Comparison of ENCODE assay signal across 34 mouse cellular contexts in the genomic region with DNA sequence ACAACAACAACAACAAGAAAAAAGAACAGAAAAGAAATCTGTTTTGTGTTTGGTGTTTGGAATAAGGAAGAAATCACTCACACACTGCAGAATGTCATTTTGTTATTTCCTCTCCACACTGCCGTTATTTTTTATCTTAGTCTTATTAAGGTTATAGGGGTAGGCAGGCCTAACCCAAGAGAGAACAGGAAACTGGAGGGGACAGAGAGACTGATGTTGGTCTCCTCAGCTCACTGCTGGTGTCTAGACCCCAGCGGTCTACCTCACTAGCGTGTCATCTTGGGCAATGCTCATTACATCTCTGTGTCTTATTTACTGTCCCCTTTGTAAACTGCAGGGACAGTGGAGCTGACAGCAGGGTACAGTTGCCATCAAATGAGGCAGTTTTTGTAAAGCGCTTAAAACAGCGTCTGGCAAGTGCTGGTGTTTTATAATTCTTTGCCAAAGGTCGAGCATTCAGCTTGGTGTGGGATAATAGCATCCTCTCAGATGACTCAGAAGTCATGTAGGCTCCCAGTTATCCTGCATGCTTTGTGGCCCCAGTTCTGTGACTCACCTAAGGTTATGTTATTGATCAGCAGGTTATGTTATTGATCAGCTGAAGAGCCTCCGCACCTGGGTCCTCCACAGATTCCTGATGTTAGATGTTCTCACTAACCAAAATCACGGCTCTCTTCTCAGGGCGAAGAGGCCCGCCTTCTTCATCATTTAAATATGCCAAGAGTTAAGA. TPM values are rescaled to one million over a fixed set of nuclear protein-coding genes. Genes with fewer than 3 reads are reported as not detected.
DNase-seq lines count a peak whose midpoint lies in the region; ATAC-seq and TF ChIP-seq lines count a peak whose summit lies in the region.
"Had no signal": no experiment of that assay in that cellular context is flagged by ENCODE, and none has a peak within 500 bp of the region (broad histone marks: within the 10 kb centered on the region; RNA-seq: fewer than 3 reads in every experiment).

No protein-coding gene starts in this region.

- CTCF ChIA-PET in Patski (lab: Charles Lee) = interaction anchor here (1.4 kb wide), 1 partner anchor 11 kb away, joined by 3 read pairs; no protein-coding TSS in a partner anchor

- H3K4me2 ChIP-seq in hindbrain, embryonic 11.5 days (replicated peaks; ENCODE audit: low read depth, low read length) = no peak overlapping the region
- no peak overlapping the region for H3K4me2 ChIP-seq in lung, postnatal 0 days (replicated peaks; ENCODE audit: low read depth, low read length)
- H3K4me2 ChIP-seq: embryonic facial prominence, embryonic 12.5 days; heart, embryonic 13.5 days; hindbrain, embryonic 12.5 days; limb, embryonic 12.5 days; liver, embryonic 15.5 days; lung, embryonic 14.5 days; midbrain, embryonic 13.5 days had no signal

- TF ChIP-seq EP300 in lung, postnatal 0 days (IDR thresholded peaks at IDR 0.05) = no peak

- in situ Hi-C loops in Patski (cut with MboI; ENCODE audit: low pct_unique_long_range_greater_than_20kb) = no loop called here

- no peak overlapping the region for H3K27ac ChIP-seq in hindbrain, embryonic 11.5 days (ENCODE audit: low read depth, low read length)
- H3K27ac ChIP-seq in lung, postnatal 0 days (ENCODE audit: low read length) = no peak overlapping the region
- H3K27ac ChIP-seq: embryonic facial prominence, embryonic 12.5 days; heart, adult 2 months; heart, embryonic 13.5 days; hindbrain, embryonic 12.5 days; hindbrain, postnatal 0 days; limb, embryonic 12.5 days; liver, embryonic 15.5 days; midbrain, embryonic 13.5 days had no signal

- peak; percentile 51 for ATAC-seq in Patski
- ATAC-seq in hindbrain, embryonic 11.5 days (ENCODE audit: low FRiP score) = no peak
- ATAC-seq in lung, postnatal 0 days = no peak
- ATAC-seq: forebrain, embryonic 14.5 days; hindbrain, postnatal 0 days; intestine, postnatal 0 days; midbrain, embryonic 13.5 days had no signal

- H3K9ac ChIP-seq in hindbrain, embryonic 11.5 days (ENCODE audit: low read depth, low read length) = no peak overlapping the region
- H3K9ac ChIP-seq in lung, postnatal 0 days (replicated peaks; ENCODE audit: low read depth) = no peak overlapping the region
- H3K9ac ChIP-seq: embryonic facial prominence, embryonic 12.5 days; heart, embryonic 13.5 days; hindbrain, embryonic 12.5 days; limb, embryonic 12.5 days; liver, embryonic 15.5 days; lung, embryonic 14.5 days; midbrain, embryonic 13.5 days had no signal

- TF ChIP-seq CTCF in Patski (IDR thresholded peaks at IDR 0.05) = no peak
- TF ChIP-seq CTCF in lung, postnatal 0 days (IDR thresholded peaks at IDR 0.05) = no peak

- H3K9me3 ChIP-seq in hindbrain, embryonic 11.5 days (ENCODE audit: control insufficient read depth, low read length) = no peaks in the 10 kb centered on the region
- no peaks in the 10 kb centered on the region for H3K9me3 ChIP-seq in lung, postnatal 0 days (ENCODE audit: low read length)
- H3K9me3 ChIP-seq: embryonic facial prominence, embryonic 12.5 days; heart, embryonic 13.5 days; hindbrain, embryonic 12.5 days; limb, embryonic 12.5 days; liver, embryonic 15.5 days; megakaryocyte, embryonic 14.5 days; midbrain, embryonic 13.5 days had no signal

- POLR2A ChIA-PET in Patski (lab: Charles Lee) = no interaction called here

- no peaks in the 10 kb centered on the region for H3K4me1 ChIP-seq in hindbrain, embryonic 11.5 days (replicated peaks; ENCODE audit: control insufficient read depth, insufficient read depth, low read length)
- no peaks in the 10 kb centered on the region for H3K4me1 ChIP-seq in lung, postnatal 0 days (ENCODE audit: insufficient read depth, low read depth, low read length)
- H3K4me1 ChIP-seq: embryonic facial prominence, embryonic 12.5 days; hindbrain, embryonic 12.5 days; limb, embryonic 12.5 days; midbrain, embryonic 13.5 days had no signal

- no peak overlapping the region for H3K4me3 ChIP-seq in hindbrain, embryonic 11.5 days (ENCODE audit: low read depth, low read length)
- H3K4me3 ChIP-seq in lung, postnatal 0 days (ENCODE audit: low read depth, low read length) = no peak overlapping the region
- H3K4me3 ChIP-seq: embryonic facial prominence, embryonic 12.5 days; heart, adult 2 months; heart, embryonic 13.5 days; hindbrain, embryonic 12.5 days; limb, embryonic 12.5 days; liver, embryonic 15.5 days; midbrain, embryonic 13.5 days had no signal

- 90% methylated on average over 10 of the region's 10 CpGs for WGBS in hindbrain, embryonic 11.5 days
- WGBS in lung, postnatal 0 days = 69% methylated on average over 10 of the region's 10 CpGs

- no peaks in the 10 kb centered on the region for H3K36me3 ChIP-seq in hindbrain, embryonic 11.5 days (ENCODE audit: control insufficient read depth, insufficient read depth, low read length)
- no peaks in the 10 kb centered on the region for H3K36me3 ChIP-seq in lung, postnatal 0 days (ENCODE audit: insufficient read depth, low read length)
- H3K36me3 ChIP-seq: embryonic facial prominence, embryonic 12.5 days; heart, embryonic 13.5 days; hindbrain, embryonic 12.5 days; limb, embryonic 12.5 days; liver, embryonic 15.5 days; midbrain, embryonic 13.5 days had no signal

- peak; percentile 58 for DNase-seq in heart, adult 11 months
- DNase-seq in heart, adult 9 months (ENCODE audit: low spot score in 2 of 2) = no peak
- DNase-seq in Patski (ENCODE audit: low read depth, low spot score) = no peak
- DNase-seq in induced T-regulatory cell, adult 2 months (ENCODE audit: low read depth) = peak; percentile 75
- no peak for DNase-seq in hindbrain, embryonic 11.5 days (ENCODE audit: low spot score)
- no peak for DNase-seq in urinary bladder, adult 2 months (ENCODE audit: low spot score)
- DNase-seq in lung, postnatal 0 days (ENCODE audit: low spot score) = no peak
- DNase-seq: adrenal gland, postnatal 10 days; cerebellum, adult 11 months; cerebellum, adult 9-10 months; cerebellum, postnatal 36 days; gastrocnemius, postnatal 25 days; heart, adult 2 months; heart, postnatal 10 days; kidney, adult 9 months; retina, postnatal 1 day; right cerebral cortex, postnatal 14 days; thymus, adult 18-20 months; thymus, postnatal 4 days had no signal

- no peaks in the 10 kb centered on the region for H3K27me3 ChIP-seq in Patski
- H3K27me3 ChIP-seq in hindbrain, embryonic 11.5 days (ENCODE audit: control insufficient read depth, insufficient read depth, low read length) = no peaks in the 10 kb centered on the region
- no peaks in the 10 kb centered on the region for H3K27me3 ChIP-seq in lung, postnatal 0 days (replicated peaks; ENCODE audit: insufficient read depth, low read length)
- H3K27me3 ChIP-seq: embryonic facial prominence, embryonic 12.5 days; heart, embryonic 13.5 days; hindbrain, embryonic 12.5 days; limb, embryonic 12.5 days; liver, embryonic 15.5 days; megakaryocyte, embryonic 14.5 days; midbrain, embryonic 13.5 days had no signal

RNA-seq across cellular contexts. Expression of a gene that starts 21.6 kb away (rescaled TPM):
- polyA plus RNA-seq in Patski (2021) = 0.04 TPM
- 0.09 and 0.52 TPM in 2 replicates for polyA plus RNA-seq in hindbrain, embryonic 11.5 days (2014; fragmentation: Nextera tagmentation; extraction: Ambion mirVana)
- polyA plus RNA-seq in urinary bladder, adult 2 months (2012; rRNA removed) = 1.0 and 1.3 TPM in 2 replicates
- 0.90 and 0.98 TPM in 2 replicates for polyA plus RNA-seq in lung, postnatal 0 days (2015; fragmentation: Nextera tagmentation; extraction: Ambion mirVana)
- polyA plus RNA-seq: C2C12 had no signal

RNA-seq across cellular contexts. Expression of a gene that starts 52.1 kb away (rescaled TPM):
- not detected for polyA plus RNA-seq in Patski (2021)
- polyA plus RNA-seq in hindbrain, embryonic 11.5 days (2014; fragmentation: Nextera tagmentation; extraction: Ambion mirVana) = 0.20 and 0.70 TPM in 2 replicates
- not detected in 2 replicates for polyA plus RNA-seq in urinary bladder, adult 2 months (2012; rRNA removed)
- polyA plus RNA-seq in lung, postnatal 0 days (2015; fragmentation: Nextera tagmentation; extraction: Ambion mirVana) = 0.20 TPM in 1 of 2 replicates, not detected in the other
- polyA plus RNA-seq: C2C12; forebrain, embryonic 14.5 days; heart, adult 2 months; heart, embryonic 13.5 days; hindbrain, postnatal 0 days; intestine, postnatal 0 days; liver, adult 2 months; liver, embryonic 15.5 days; lung, embryonic 14.5 days; midbrain, embryonic 13.5 days; neural tube, embryonic 14.5 days; small intestine, adult 2 months had no signal

Comparison
In these comparisons a context has a peak if more than half of its experiments do, and no peak if none do; other contexts are left out.
1. DNase-seq: peak in heart, adult 11 months (single experiment) and induced T-regulatory cell, adult 2 months (single experiment); none in heart, adult 9 months (0 of 2), Patski (single experiment), hindbrain, embryonic 11.5 days (single experiment), urinary bladder, adult 2 months (single experiment) and lung, postnatal 0 days (single experiment).